Mouse (Mus musculus): ENCODE results near the gene Ltf. TPM values are rescaled to one million over a fixed set of nuclear protein-coding genes. Genes with fewer than 3 reads are reported as not detected.
A peak's percentile ranks its signal among the peaks of the same experiment; 100 is the strongest.

Ltf gene
- total and polyA plus RNA-seq, 3 experiments, result 0.11 TPM; not detected in 2

GRCm38 (mm10) chr9:111070546-111070961, 51.5 kb downstream of the Ltf start (continued):
- TF ChIP-seq CHD1 (IDR thresholded peaks at IDR 0.05; ENCODE audit: low read depth, low read length) (no peak), GABPA (IDR thresholded peaks at IDR 0.05; ENCODE audit: low read depth, low read length) (no peak), MEF2A (IDR thresholded peaks at IDR 0.05; ENCODE audit: extremely low read depth, insufficient replicate concordance, low read depth, low read length, poor library complexity, severe bottlenecking) (no peak), MAFK (IDR thresholded peaks at IDR 0.05; ENCODE audit: borderline replicate concordance, low read depth, low read length) (no peak), POLR2A (IDR thresholded peaks at IDR 0.05; ENCODE audit: control insufficient read depth in 1 of 2, insufficient read depth in 1 of 2, low read depth in 1 of 2, low read length in 2 of 2, poor library complexity in 1 of 2) (no peak), E2F4 (IDR thresholded peaks at IDR 0.05; ENCODE audit: borderline replicate concordance, low read depth, low read length) (no peak), CTCF (IDR thresholded peaks at IDR 0.05 in 2 of 3, conservative IDR thresholded peaks at IDR 0.05 in 1 of 3; ENCODE audit: control insufficient read depth in 1 of 3, insufficient read depth in 1 of 3, low read depth in 2 of 3, low read length in 3 of 3, poor library complexity in 1 of 3, severe bottlenecking in 1 of 3) (peak; percentile 81 to 97 (median 85)), CHD2 (IDR thresholded peaks at IDR 0.05; ENCODE audit: low read length) (no peak)

- no peaks in the 10 kb centered on the region for H3K4me1 ChIP-seq (ENCODE audit: control insufficient read depth in 1 of 2, insufficient read depth in 2 of 2, low read length in 2 of 2)
- H3K27me3 ChIP-seq (ENCODE audit: control insufficient read depth in 1 of 2, insufficient read depth in 2 of 2, low read length in 2 of 2), result no peaks in the 10 kb centered on the region
- H3K79me2 ChIP-seq (ENCODE audit: control insufficient read depth, insufficient read depth, low read length, poor library complexity), result no peaks in the 10 kb centered on the region
- no peak overlapping the region for H3K9ac ChIP-seq (ENCODE audit: control insufficient read depth, low read depth, low read length, poor library complexity, severe bottlenecking)
- no peaks in the 10 kb centered on the region for H3K9me3 ChIP-seq (replicated peaks; ENCODE audit: insufficient read depth, low read length)
- H3K27ac ChIP-seq (ENCODE audit: control insufficient read depth, low read depth, low read length), result no peak overlapping the region
- no peaks in the 10 kb centered on the region for H3K36me3 ChIP-seq (ENCODE audit: control insufficient read depth in 1 of 2, insufficient read depth in 2 of 2, low read length in 2 of 2)
- H3K4me3 ChIP-seq (ENCODE audit: control insufficient read depth in 1 of 2, insufficient read depth in 1 of 2, low read depth in 2 of 2, low read length in 2 of 2), result no peak overlapping the region
- TF ChIP-seq SMC3 (IDR thresholded peaks at IDR 0.05; ENCODE audit: low read depth, low read length), result peak; percentile 41
- no peak for TF ChIP-seq MAX (IDR thresholded peaks at IDR 0.05; ENCODE audit: low read length)
- no peak for TF ChIP-seq GABPA (IDR thresholded peaks at IDR 0.05; ENCODE audit: low read depth, low read length)
- TF ChIP-seq ZKSCAN1 (IDR thresholded peaks at IDR 0.05; ENCODE audit: low read depth, low read length), result no peak
- TF ChIP-seq POLR2A (IDR thresholded peaks at IDR 0.05; ENCODE audit: control insufficient read depth in 1 of 2, insufficient read depth in 1 of 2, low read depth in 1 of 2, low read length in 2 of 2, poor library complexity in 1 of 2), result no peak
- TF ChIP-seq CTCF (IDR thresholded peaks at IDR 0.05 in 2 of 3, conservative IDR thresholded peaks at IDR 0.05 in 1 of 3; ENCODE audit: control insufficient read depth in 1 of 3, insufficient read depth in 1 of 3, low read depth in 2 of 3, low read length in 3 of 3, poor library complexity in 1 of 3, severe bottlenecking in 1 of 3), result peak; percentile 8 to 42 (median 29); a peak in 3 of 6 replicates
- TF ChIP-seq RAD21 (IDR thresholded peaks at IDR 0.05; ENCODE audit: low read depth, low read length), result peak; percentile 28
- TF ChIP-seq MXI1 (IDR thresholded peaks at IDR 0.05; ENCODE audit: low read depth, low read length), result no peak
- DNase-seq (ENCODE audit: low read depth, low spot score), result no peak
Measured at GRCm38 (mm10) chr9:111072175-111072574, 53.1 kb downstream of the Ltf start.

GRCm38 (mm10) chr9:111072971-111073370, 53.9 kb downstream of the Ltf start:
- Histone ChIP-seq H3K4me1 (ENCODE audit: control insufficient read depth in 1 of 2, insufficient read depth in 2 of 2, low read length in 2 of 2) (no peaks in the 10 kb centered on the region), H3K27ac (ENCODE audit: control insufficient read depth, low read depth, low read length) (no peak overlapping the region), H3K79me2 (ENCODE audit: control insufficient read depth, insufficient read depth, low read length, poor library complexity) (no peaks in the 10 kb centered on the region), H3K4me3 (ENCODE audit: control insufficient read depth in 1 of 2, insufficient read depth in 1 of 2, low read depth in 2 of 2, low read length in 2 of 2) (no peak overlapping the region), H3K27me3 (ENCODE audit: control insufficient read depth in 1 of 2, insufficient read depth in 2 of 2, low read length in 2 of 2) (no peaks in the 10 kb centered on the region), H3K9ac (ENCODE audit: control insufficient read depth, low read depth, low read length, poor library complexity, severe bottlenecking) (no peak overlapping the region), H3K9me3 (replicated peaks; ENCODE audit: insufficient read depth, low read length) (no peaks in the 10 kb centered on the region), H3K36me3 (ENCODE audit: control insufficient read depth in 1 of 2, insufficient read depth in 2 of 2, low read length in 2 of 2) (no peaks in the 10 kb centered on the region)
- TF ChIP-seq ZMIZ1 (IDR thresholded peaks at IDR 0.05; ENCODE audit: low read depth, low read length) (no peak), HCFC1 (IDR thresholded peaks at IDR 0.05; ENCODE audit: low read depth, low read length) (no peak), MAZ (IDR thresholded peaks at IDR 0.05; ENCODE audit: low read depth, low read length) (no peak), NRF1 (IDR thresholded peaks at IDR 0.05; ENCODE audit: insufficient read depth, low read depth, low read length, poor library complexity, severe bottlenecking) (no peak), CTCF (IDR thresholded peaks at IDR 0.05 in 2 of 3, conservative IDR thresholded peaks at IDR 0.05 in 1 of 3; ENCODE audit: control insufficient read depth in 1 of 3, insufficient read depth in 1 of 3, low read depth in 2 of 3, low read length in 3 of 3, poor library complexity in 1 of 3, severe bottlenecking in 1 of 3) (no peak), EP300 (IDR thresholded peaks at IDR 0.05; ENCODE audit: low read depth in 1 of 2, low read length in 2 of 2) (no peak), MXI1 (IDR thresholded peaks at IDR 0.05; ENCODE audit: low read depth, low read length) (no peak), GATA1 (IDR thresholded peaks at IDR 0.05; ENCODE audit: low read depth, low read length) (no peak), TCF12 (IDR thresholded peaks at IDR 0.05; ENCODE audit: low read depth, low read length) (no peak), TBP (IDR thresholded peaks at IDR 0.05; ENCODE audit: low read depth, low read length) (no peak), MYB (IDR thresholded peaks at IDR 0.05; ENCODE audit: low read depth, low read length) (no peak), POLR2AphosphoS5 (IDR thresholded peaks at IDR 0.05; ENCODE audit: borderline replicate concordance, low read depth, low read length) (no peak), MAX (IDR thresholded peaks at IDR 0.05; ENCODE audit: low read length) (no peak), ZC3H11A (IDR thresholded peaks at IDR 0.05; ENCODE audit: low read depth, low read length) (no peak), ELF1 (IDR thresholded peaks at IDR 0.05; ENCODE audit: low read depth, low read length) (no peak), SMC3 (IDR thresholded peaks at IDR 0.05; ENCODE audit: low read depth, low read length) (no peak), RAD21 (IDR thresholded peaks at IDR 0.05; ENCODE audit: low read depth, low read length) (no peak), MAFK (IDR thresholded peaks at IDR 0.05; ENCODE audit: borderline replicate concordance, low read depth, low read length) (no peak)
- no peak for DNase-seq (ENCODE audit: low read depth, low spot score)

All from MEL (cell line).